Mouse (Mus musculus) left cerebral cortex, postnatal 14 days (tissue): Measurements from ENCODE around the gene Ubash3b. TPM values are rescaled to one million over a fixed set of nuclear protein-coding genes. Genes with fewer than 3 reads are reported as not detected.
A peak's percentile ranks its signal among the peaks of the same experiment; 100 is the strongest.

ENCODE experiments used
- DNase-seq, 2 experiments: peaks; one replicate each; pipeline ENCODE4 v3.0.0; 2021 to 2022; ENCODE audit warnings: low spot score in 2 of 2, mixed read lengths in 1 of 2
- intact Hi-C: fragments of 180-260 bp; cut with DNase I; formaldehyde crosslinking; loops from one replicate; pipeline ENCODE4 v1.15.1; 2025
- long read RNA-seq, 2 experiments: library from polyadenylated mRNA; stranded (forward); transcript quantifications; one replicate each; pipeline ENCODE4 v2.0.0; 2021
- total RNA-seq, 2 experiments: library from RNA; stranded (reverse); gene quantifications; 2 replicates each; pipeline ENCODE4 v1.2.3; 2021

Ubash3b gene
- total RNA-seq: 10 to 100 TPM; 26.6 to 28.1 TPM
- long read RNA-seq, experiment 1, full-length matches to known transcripts: 11 of 23 reads
- long read RNA-seq, experiment 1, partial matches to known transcripts: 3 of 23 reads
- long read RNA-seq, experiment 1, other reads (novel, unspliced or antisense): 9 of 23 reads
- long read RNA-seq, experiment 2, full-length matches to known transcripts: 12 of 21 reads
- long read RNA-seq, experiment 2, partial matches to known transcripts: 2 of 21 reads
- long read RNA-seq, experiment 2, other reads (novel, unspliced or antisense): 7 of 21 reads

DNA sequence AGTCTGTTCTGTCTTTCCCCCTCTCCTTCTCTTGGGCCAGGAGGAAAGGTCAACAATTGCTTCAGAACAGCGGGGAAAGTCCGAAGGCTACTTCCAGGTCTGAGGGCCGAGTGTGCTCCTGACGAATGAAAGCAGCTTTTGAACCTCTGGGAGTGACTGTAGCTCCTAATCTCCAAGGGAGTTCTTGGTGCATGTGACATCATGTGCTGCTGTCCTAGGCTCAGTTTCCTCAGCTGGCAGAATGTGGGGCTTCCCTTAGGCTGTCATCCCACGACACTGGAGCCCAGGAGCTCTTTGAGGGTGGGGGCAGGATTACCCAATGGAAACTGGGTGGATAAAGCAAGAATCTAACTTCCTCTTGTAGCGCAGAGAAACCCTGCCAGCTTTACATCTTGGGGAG is at the start of gene Ubash3b:
TSS of gene Ubash3b (minus strand) at position 285 of the 400 bp plus-strand sequence.
- intact Hi-C loops: no loop called here
- no peak for DNase-seq

DNA sequence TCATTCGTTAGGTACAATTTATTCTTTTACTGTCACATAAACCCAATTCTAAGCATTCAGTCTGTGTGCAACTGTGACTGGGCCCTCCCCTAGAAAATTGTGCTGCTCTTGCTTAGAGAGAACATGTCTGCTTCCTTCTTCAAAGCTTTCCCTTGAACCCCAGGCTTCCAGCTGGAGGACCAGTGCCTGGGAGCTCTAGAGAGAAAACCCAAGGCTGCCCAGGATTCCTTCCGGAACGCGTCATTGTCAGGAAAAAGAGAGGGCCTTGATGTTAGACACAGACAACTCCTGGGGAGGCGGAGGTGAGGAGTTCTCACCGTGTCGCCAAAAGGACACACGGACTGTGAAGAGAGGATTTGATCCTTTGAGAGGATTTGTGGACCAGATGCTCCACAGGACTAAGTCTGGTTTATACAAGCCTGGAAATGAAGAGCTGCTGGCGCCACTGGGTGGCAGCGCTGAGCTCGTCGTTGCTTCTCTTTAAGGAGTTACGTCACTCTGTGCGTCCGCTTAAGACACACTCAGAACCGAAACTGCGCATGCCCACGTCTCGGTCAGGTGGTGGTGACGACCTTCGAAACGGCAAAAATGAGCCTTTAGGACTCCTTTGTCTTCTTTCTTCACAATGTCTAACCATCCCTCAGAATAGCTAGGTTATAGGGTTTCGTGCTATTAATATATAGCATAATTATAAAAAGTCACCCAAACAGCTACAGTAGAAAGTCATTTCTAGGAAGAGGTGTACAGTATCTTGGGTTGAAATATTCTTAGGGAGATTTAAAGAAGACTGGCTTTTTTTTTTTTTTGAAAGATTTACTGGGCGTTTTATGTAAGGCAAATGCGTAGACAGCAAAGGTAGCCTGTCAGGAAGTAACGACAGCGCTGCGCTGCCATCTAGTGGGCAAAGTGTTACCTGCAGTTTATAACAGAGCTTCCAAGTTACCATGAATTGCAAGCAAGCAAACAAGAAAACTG is 45.9 kb upstream of the Ubash3b start:
- peak; percentile 96 to 98 for DNase-seq
- intact Hi-C loops: no loop called here

DNA sequence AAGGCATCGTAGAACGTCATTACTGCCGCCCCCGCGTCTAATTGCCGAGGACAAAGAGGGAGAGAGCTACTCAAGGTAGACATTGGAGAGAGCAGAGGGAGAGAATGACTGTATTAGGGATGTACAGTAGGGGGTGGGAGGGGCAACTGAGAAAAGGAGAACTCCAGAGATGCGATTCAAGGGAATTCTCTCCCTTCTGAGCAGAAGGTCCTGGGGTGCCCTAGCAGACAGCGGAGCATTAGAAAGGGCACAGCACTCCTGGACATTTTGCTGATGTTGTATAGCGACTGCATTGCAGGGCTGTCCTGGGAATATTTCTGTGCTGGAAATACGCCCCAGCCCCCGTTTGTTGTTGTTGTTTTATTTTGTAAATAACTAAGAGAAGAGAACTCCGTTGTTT is 45.2 kb upstream of the Ubash3b start:
- no peak for DNase-seq
- intact Hi-C loops: no loop called here

DNA sequence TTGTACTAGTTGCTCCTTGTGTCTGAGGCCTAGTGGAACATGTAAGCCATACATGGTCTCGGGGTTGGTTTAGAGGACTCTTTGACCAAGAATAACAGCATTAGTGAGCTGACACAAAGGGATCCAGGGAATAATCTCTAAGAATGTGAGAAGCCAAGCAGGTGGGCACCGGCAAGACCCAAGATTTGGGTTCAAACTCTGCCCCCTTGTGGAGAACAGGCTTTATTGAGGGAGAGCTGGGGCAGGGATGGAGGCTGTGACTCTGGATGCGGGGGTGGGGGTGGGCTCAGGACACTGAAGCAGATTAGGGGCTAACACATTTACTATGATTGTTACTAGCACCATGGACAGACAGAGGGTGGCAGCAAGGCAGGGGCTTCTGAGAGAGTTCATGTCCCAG is 43.8 kb upstream of the Ubash3b start:
- intact Hi-C loops: no loop called here

GRCm38 (mm10) chr9:41199456-41200252 is 38.2 kb upstream of the Ubash3b start:
- intact Hi-C loops: no loop called here
- no peak for DNase-seq

More for the DNA sequence above, 43.8 kb upstream of the Ubash3b start:
- DNase-seq: no peak

DNA sequence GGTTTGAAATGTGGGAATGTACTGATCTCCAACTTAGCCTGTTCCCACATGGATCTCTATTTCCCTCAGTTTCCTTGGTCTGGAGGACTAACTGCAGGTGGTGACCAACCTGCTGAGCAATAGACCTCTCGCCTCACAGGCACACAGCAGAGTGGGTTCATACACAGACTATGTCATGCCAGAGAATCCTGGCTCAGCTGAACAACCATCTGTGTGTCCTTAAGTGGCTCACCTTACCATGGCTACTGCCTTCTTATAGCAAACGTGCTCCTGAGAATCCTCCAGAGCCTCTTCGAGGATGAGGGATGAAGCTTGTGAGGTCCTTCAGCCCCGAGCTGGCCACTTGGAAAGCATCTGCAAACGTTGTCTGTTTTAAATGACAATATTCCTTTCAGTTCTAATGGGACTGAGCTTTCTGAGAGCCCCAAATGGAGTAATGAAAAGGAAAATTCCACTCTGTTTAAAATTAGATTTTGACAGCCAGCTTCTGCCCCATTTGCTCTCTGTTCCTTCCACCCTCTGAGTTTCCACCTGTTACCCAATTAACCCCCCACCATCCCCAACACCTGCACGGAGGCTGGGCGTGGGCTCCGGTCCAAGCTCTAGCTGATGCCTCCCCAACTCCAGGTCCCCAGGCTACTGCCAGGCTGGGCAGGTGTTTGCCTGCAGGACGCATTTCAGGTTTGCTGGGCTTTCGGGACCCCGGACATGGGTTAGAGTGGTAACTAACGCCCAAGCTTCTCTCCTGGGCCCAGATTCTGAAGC is 37.2 kb upstream of the Ubash3b start:
- intact Hi-C loops: no loop called here
- no peak for DNase-seq

GRCm38 (mm10) chr9:41195742-41196311 is 34.3 kb upstream of the Ubash3b start:
- DNase-seq: peak in 1 of 2 experiments; percentile 26
- intact Hi-C loops: no loop called here

GRCm38 (mm10) chr9:41191651-41192210 is 30.2 kb upstream of the Ubash3b start:
- intact Hi-C loops: no loop called here
- peak; percentile 35 to 57 for DNase-seq

GRCm38 (mm10) chr9:41190745-41191482 is 29.4 kb upstream of the Ubash3b start:
- intact Hi-C loops: loop anchor here (1.0 kb wide), 1 partner anchor 201 kb away; no protein-coding TSS in a partner anchor
- DNase-seq: peak; percentile 90 to 95

DNA sequence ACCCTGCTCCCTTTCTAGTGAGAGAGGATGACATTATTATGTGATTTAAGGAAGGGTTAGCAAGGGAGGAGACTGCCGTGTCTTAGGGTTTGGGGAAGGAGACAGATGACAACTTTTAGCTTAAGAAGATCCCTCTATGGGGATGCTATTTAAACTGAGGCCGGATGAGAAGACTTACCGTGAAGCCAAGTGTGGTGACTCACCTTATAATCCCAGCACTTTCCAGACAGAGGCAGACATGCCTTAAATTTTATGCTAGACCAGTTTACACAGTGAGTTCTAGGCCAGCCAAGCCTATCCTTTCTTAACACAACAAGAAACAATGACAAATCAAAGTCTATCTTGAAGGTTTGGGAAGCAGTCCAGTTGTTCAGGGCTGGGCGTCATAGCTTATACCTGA is 26.4 kb upstream of the Ubash3b start:
- DNase-seq: no peak
- intact Hi-C loops: loop anchor here (5.0 kb wide), 1 partner anchor 356 kb away; no protein-coding TSS in a partner anchor

GRCm38 (mm10) chr9:41187498-41187897 is 26.0 kb upstream of the Ubash3b start:
- intact Hi-C loops: loop anchor here (5.0 kb wide), 1 partner anchor 355 kb away; no protein-coding TSS in a partner anchor

GRCm38 (mm10) chr9:41185331-41185730 is 23.8 kb upstream of the Ubash3b start:
- no peak for DNase-seq
- intact Hi-C loops: loop anchor here (5.0 kb wide), 1 partner anchor 353 kb away; no protein-coding TSS in a partner anchor

More at GRCm38 (mm10) chr9:41187498-41187897, 26.0 kb upstream of the Ubash3b start:
- no peak for DNase-seq

- DNase-seq: peak; percentile 72 to 82
- intact Hi-C loops: loop anchor here (2.0 kb wide), 1 partner anchor 138 kb away; no protein-coding TSS in a partner anchor
Observed at GRCm38 (mm10) chr9:41182550-41182949, 21.1 kb upstream of the Ubash3b start.

DNA sequence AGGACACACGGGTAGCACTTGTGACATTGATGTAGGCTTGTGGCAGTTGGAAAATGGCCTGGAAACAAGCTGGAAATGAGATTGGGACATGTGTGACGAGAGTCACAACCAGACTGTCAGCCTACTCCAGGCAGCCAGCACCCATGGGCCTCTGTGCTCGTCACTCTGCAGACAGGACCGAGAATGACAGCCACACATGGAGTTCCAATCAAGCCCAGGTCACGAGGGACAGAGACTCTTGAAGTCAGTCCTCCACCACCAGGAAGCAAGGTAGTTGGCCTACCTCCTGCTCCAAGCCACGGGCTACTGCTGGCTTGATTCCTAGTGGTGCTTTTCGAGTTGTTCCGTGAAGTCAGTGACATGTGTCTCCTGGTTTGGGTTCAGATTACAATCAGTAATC is 20.3 kb upstream of the Ubash3b start:
- no peak for DNase-seq
- intact Hi-C loops: loop anchor here (2.0 kb wide), 1 partner anchor 137 kb away; no protein-coding TSS in a partner anchor

- intact Hi-C loops: no loop called here
- no peak for DNase-seq
Observed at GRCm38 (mm10) chr9:41181372-41181771, 19.9 kb upstream of the Ubash3b start.

DNA sequence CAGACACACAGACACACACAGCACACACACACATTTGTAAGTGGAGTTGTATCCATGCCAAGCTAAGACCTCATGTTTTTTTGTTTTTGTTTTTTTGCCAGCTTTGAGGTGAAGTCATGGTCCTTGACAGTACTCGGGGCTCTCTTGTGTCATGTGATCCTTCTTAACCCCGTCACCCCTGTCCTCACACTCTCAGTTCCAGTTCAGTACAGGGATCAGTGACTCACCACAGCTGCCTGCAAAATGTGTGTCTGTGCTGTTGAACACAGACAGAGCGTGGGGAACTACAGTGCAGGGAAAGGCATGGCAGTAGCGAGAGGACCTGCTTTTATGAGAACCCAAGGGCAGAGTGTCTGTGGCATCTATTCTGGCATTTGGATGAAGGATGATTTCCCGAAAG is 17.6 kb upstream of the Ubash3b start:
- DNase-seq: no peak
- intact Hi-C loops: no loop called here

- no peak for DNase-seq
- intact Hi-C loops: no loop called here
Observed at GRCm38 (mm10) chr9:41173158-41173557, 11.7 kb upstream of the Ubash3b start.
